Mouse (Mus musculus) MEL (cell line): ENCODE measurements around the gene Arcn1. TPM values are rescaled to one million over a fixed set of nuclear protein-coding genes. Genes with fewer than 3 reads are reported as not detected.

ENCODE experiments used
- DNase-seq: peaks from one replicate; pipeline ENCODE4 v3.0.0; 2011; ENCODE audit warnings: low read depth, low spot score
- H3K27ac ChIP-seq: 2 replicates; pipeline ENCODE4 v1.5.1; 2012; ENCODE audit warnings: low read depth, mild to moderate bottlenecking, control low read depth, low read length, moderate library complexity; ENCODE audit not compliant: control insufficient read depth
- H3K27me3 ChIP-seq, 2 experiments: fragments of 150-350 bp in 1 of 2; sonication (generic) in 1 of 2; 2 replicates each; pipeline ENCODE4 v1.6.1; 2012; ENCODE audit warnings: low read length in 2 of 2, mild to moderate bottlenecking in 2 of 2, improper control_type of control experiment in 1 of 2, moderate library complexity in 1 of 2; ENCODE audit not compliant: insufficient read depth in 2 of 2, control insufficient read depth in 1 of 2
- H3K36me3 ChIP-seq, 2 experiments: 2 replicates each; pipeline ENCODE4 v1.6.1; 2012 to 2014; ENCODE audit warnings: low read length in 2 of 2, improper control_type of control experiment in 1 of 2, inconsistent platforms in 1 of 2, mild to moderate bottlenecking in 1 of 2; ENCODE audit not compliant: insufficient read depth in 2 of 2, control insufficient read depth in 1 of 2
- H3K4me1 ChIP-seq, 2 experiments: fragments of 150-350 bp in 1 of 2; sonication (generic) in 1 of 2; 2 replicates each; pipeline ENCODE4 v1.6.1; 2012; ENCODE audit warnings: low read length in 2 of 2, improper control_type of control experiment in 1 of 2, mild to moderate bottlenecking in 1 of 2; ENCODE audit not compliant: insufficient read depth in 2 of 2, control insufficient read depth in 1 of 2
- H3K4me3 ChIP-seq, 2 experiments: fragments of 150-350 bp in 1 of 2; sonication (generic) in 1 of 2; 2 replicates each; pipeline ENCODE4 v1.5.1; 2012; ENCODE audit warnings: low read depth in 2 of 2, low read length in 2 of 2, mild to moderate bottlenecking in 2 of 2, moderate library complexity in 2 of 2, control low read depth in 1 of 2, improper control_type of control experiment in 1 of 2; ENCODE audit not compliant: control insufficient read depth in 1 of 2, insufficient read depth in 1 of 2
- H3K79me2 ChIP-seq: 2 replicates; pipeline ENCODE4 v1.6.1; 2012; ENCODE audit warnings: mild to moderate bottlenecking, low read length, moderate library complexity; ENCODE audit not compliant: control insufficient read depth, poor library complexity, insufficient read depth
- H3K9ac ChIP-seq: 2 replicates; pipeline ENCODE4 v1.6.1; 2012; ENCODE audit warnings: low read depth, mild to moderate bottlenecking, control low read depth, low read length, moderate library complexity; ENCODE audit not compliant: control insufficient read depth, poor library complexity, severe bottlenecking
- H3K9me3 ChIP-seq: fragments of 150-350 bp; sonication (generic); replicated peaks from 2 replicates; pipeline ENCODE4 v1.6.1; 2012; ENCODE audit warnings: mild to moderate bottlenecking, low read length, improper control_type of control experiment, moderate library complexity; ENCODE audit not compliant: insufficient read depth
- BHLHE40 ChIP-seq: IDR thresholded peaks from 2 replicates; pipeline ENCODE4 v1.6.1; 2012; ENCODE audit warnings: low read depth, mild to moderate bottlenecking, inconsistent platforms, low read length, improper control_type of control experiment, borderline replicate concordance
- CHD1 ChIP-seq: IDR thresholded peaks from 2 replicates; pipeline ENCODE4 v1.6.1; 2012; ENCODE audit warnings: low read depth, mild to moderate bottlenecking, inconsistent platforms, low read length, improper control_type of control experiment
- ELF1 ChIP-seq: IDR thresholded peaks from 2 replicates; pipeline ENCODE4 v1.6.1; 2014; ENCODE audit warnings: low read depth, mild to moderate bottlenecking, inconsistent platforms, low read length, improper control_type of control experiment, moderate library complexity
- HCFC1 ChIP-seq: IDR thresholded peaks from 2 replicates; pipeline ENCODE4 v1.6.1; 2012; ENCODE audit warnings: low read depth, mild to moderate bottlenecking, inconsistent platforms, low read length, improper control_type of control experiment, moderate library complexity
- MAFK ChIP-seq: IDR thresholded peaks from 2 replicates; pipeline ENCODE4 v1.6.1; 2011; ENCODE audit warnings: low read depth, mild to moderate bottlenecking, low read length, improper control_type of control experiment, borderline replicate concordance
- MAX ChIP-seq: IDR thresholded peaks from 2 replicates; pipeline ENCODE4 v1.6.1; 2011; ENCODE audit warnings: low read length, improper control_type of control experiment
- MAZ ChIP-seq: IDR thresholded peaks from 2 replicates; pipeline ENCODE4 v1.6.1; 2012; ENCODE audit warnings: low read depth, mild to moderate bottlenecking, inconsistent platforms, low read length, improper control_type of control experiment
- MEF2A ChIP-seq: IDR thresholded peaks from 2 replicates; pipeline ENCODE4 v1.6.1; 2014; ENCODE audit warnings: low read depth, mild to moderate bottlenecking, inconsistent platforms, low read length, improper control_type of control experiment; ENCODE audit not compliant: poor library complexity, insufficient replicate concordance, severe bottlenecking; ENCODE audit errors: extremely low read depth
- MXI1 ChIP-seq: IDR thresholded peaks from 2 replicates; pipeline ENCODE4 v1.6.1; 2011; ENCODE audit warnings: mild to moderate bottlenecking, low read depth, low read length, improper control_type of control experiment
- MYB ChIP-seq: IDR thresholded peaks from 2 replicates; pipeline ENCODE4 v1.6.1; 2011; ENCODE audit warnings: mild to moderate bottlenecking, low read depth, low read length, improper control_type of control experiment
- NELFE ChIP-seq: IDR thresholded peaks from 2 replicates; pipeline ENCODE4 v1.6.1; 2011; ENCODE audit warnings: low read depth, low read length, improper control_type of control experiment
- NRF1 ChIP-seq: IDR thresholded peaks from 2 replicates; pipeline ENCODE4 v1.6.1; 2014; ENCODE audit warnings: low read depth, mild to moderate bottlenecking, inconsistent platforms, low read length, improper control_type of control experiment, moderate library complexity; ENCODE audit not compliant: poor library complexity, insufficient read depth, severe bottlenecking
- POLR2AphosphoS2 ChIP-seq: IDR thresholded peaks from 2 replicates; pipeline ENCODE4 v1.6.1; 2011; ENCODE audit warnings: low read length, improper control_type of control experiment
- POLR2AphosphoS5 ChIP-seq: IDR thresholded peaks from 2 replicates; pipeline ENCODE4 v1.6.1; 2012; ENCODE audit warnings: low read depth, borderline replicate concordance, mild to moderate bottlenecking, inconsistent platforms, low read length, moderate library complexity, mixed read lengths
- RAD21 ChIP-seq: IDR thresholded peaks from 2 replicates; pipeline ENCODE4 v1.6.1; 2011; ENCODE audit warnings: mild to moderate bottlenecking, low read depth, low read length, improper control_type of control experiment
- RCOR1 ChIP-seq: IDR thresholded peaks from 2 replicates; pipeline ENCODE4 v1.6.1; 2012; ENCODE audit warnings: low read depth, mild to moderate bottlenecking, inconsistent platforms, low read length, improper control_type of control experiment
- SMC3 ChIP-seq: IDR thresholded peaks from 2 replicates; pipeline ENCODE4 v1.6.1; 2011; ENCODE audit warnings: low read depth, low read length, improper control_type of control experiment
- TAL1 ChIP-seq: IDR thresholded peaks from 2 replicates; pipeline ENCODE4 v1.6.1; 2012; ENCODE audit warnings: mild to moderate bottlenecking, inconsistent platforms, low read length, moderate library complexity, mixed read lengths
- TBP ChIP-seq: IDR thresholded peaks from 2 replicates; pipeline ENCODE4 v1.8.0; 2011; ENCODE audit warnings: low read depth, low read length, improper control_type of control experiment
- UBTF ChIP-seq: IDR thresholded peaks from 2 replicates; pipeline ENCODE4 v1.6.1; 2012; ENCODE audit warnings: low read depth, mild to moderate bottlenecking, inconsistent platforms, low read length, improper control_type of control experiment, moderate library complexity, borderline replicate concordance; ENCODE audit not compliant: insufficient read depth
- USF1 ChIP-seq: IDR thresholded peaks from 2 replicates; pipeline ENCODE4 v1.6.1; 2014; ENCODE audit warnings: low read depth, mild to moderate bottlenecking, inconsistent platforms, low read length, improper control_type of control experiment, moderate library complexity
- USF2 ChIP-seq, 2 experiments: IDR thresholded peaks; 2 replicates each; pipeline ENCODE4 v1.6.1; 2011 to 2012; ENCODE audit warnings: improper control_type of control experiment in 2 of 2, low read length in 2 of 2, borderline replicate concordance in 1 of 2, inconsistent platforms in 1 of 2, low read depth in 1 of 2, mild to moderate bottlenecking in 1 of 2; ENCODE audit not compliant: insufficient read depth in 1 of 2
- ZC3H11A ChIP-seq: IDR thresholded peaks from 2 replicates; pipeline ENCODE4 v1.6.1; 2012; ENCODE audit warnings: low read depth, mild to moderate bottlenecking, inconsistent platforms, low read length, improper control_type of control experiment
- ZMIZ1 ChIP-seq: IDR thresholded peaks from 2 replicates; pipeline ENCODE4 v1.6.1; 2012; ENCODE audit warnings: low read depth, mild to moderate bottlenecking, inconsistent platforms, low read length, improper control_type of control experiment, moderate library complexity
- ZNF384 ChIP-seq: IDR thresholded peaks from 2 replicates; pipeline ENCODE4 v1.6.1; 2012; ENCODE audit warnings: low read depth, mild to moderate bottlenecking, inconsistent platforms, low read length, improper control_type of control experiment
- polyA plus RNA-seq, 2 experiments: library from polyadenylated mRNA; stranded (reverse) in 1 of 2; unstranded in 1 of 2; fragments of >175 nt in 1 of 2; fragments of >200 nt in 1 of 2; gene quantifications; 2 replicates each; pipeline versions ENCODE4 v1.2.1 to v1.2.4; 2012; ENCODE audit warnings: low replicate concordance in 2 of 2, low read depth in 1 of 2; ENCODE audit not compliant: insufficient read length in 2 of 2, insufficient read depth in 1 of 2, missing spikeins in 1 of 2
- total RNA-seq: library from RNA; depleted of rRNA; stranded (reverse); fragments of 300-350 nt; gene quantifications from 2 replicates; pipeline ENCODE4 v1.2.3, GENCODE M21; 2012

The Arcn1 gene
- total and polyA plus RNA-seq, 3 experiments: 118 to 273 (median 145) TPM

- TF ChIP-seq POLR2AphosphoS5 (no peak), NRF1 (no peak), RCOR1 (peak; percentile 70), RAD21 (no peak), ZC3H11A (no peak), ZNF384 (peak; percentile 56; the same call in 1 of the 2 replicates), MYB (no peak), UBTF (no peak)
These were observed 35.5 kb downstream of the Arcn1 start (continued) for GRCm38 (mm10) chr9:44732130-44732549.

DNA sequence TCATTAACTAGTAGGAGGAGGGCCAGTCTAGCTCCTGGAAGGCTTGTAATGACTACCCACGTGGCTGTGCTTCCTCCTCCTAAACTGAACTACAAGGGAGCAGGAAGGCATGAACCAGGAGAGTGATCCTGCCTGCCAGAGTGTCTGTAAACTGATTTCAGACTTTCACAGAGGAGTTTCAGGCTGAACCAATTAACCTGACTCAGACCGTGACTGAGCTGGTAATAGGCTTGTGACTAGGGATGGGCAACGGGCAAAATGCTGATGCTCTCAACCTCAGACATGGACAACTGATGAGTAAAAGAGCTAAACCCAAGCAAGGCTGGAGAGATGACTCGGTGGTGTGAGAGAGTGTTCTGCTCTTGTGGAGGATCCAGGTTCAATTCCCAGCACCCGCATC, 40.2 kb downstream of the Arcn1 start:
- Histone ChIP-seq H3K9ac (no peak overlapping the region), H3K79me2 (no peaks in the 10 kb centered on the region), H3K36me3 (peaks cover 0 to 9% of the 10 kb centered on the region in 2 experiments; a peak in 2 of 4 replicates), H3K4me3 (no peak overlapping the region), H3K9me3 (no peaks in the 10 kb centered on the region), H3K27me3 (no peaks in the 10 kb centered on the region; a peak in 1 of 4 replicates), H3K27ac (no peak overlapping the region), H3K4me1 (peaks cover 6% of the 10 kb centered on the region in 2 experiments)
- no peak for DNase-seq
- TF ChIP-seq MAZ (no peak), CHD1 (no peak), TBP (no peak), BHLHE40 (no peak), TAL1 (no peak), MEF2A (no peak), MXI1 (no peak), ZMIZ1 (no peak), POLR2AphosphoS2 (no peak), NELFE (no peak), USF2 (IDR thresholded peaks at IDR 0.05; ENCODE audit: borderline replicate concordance in 1 of 2, insufficient read depth in 1 of 2, low read depth in 1 of 2, low read length in 2 of 2) (no peak), USF1 (no peak), MAFK (no peak), POLR2AphosphoS5 (no peak), HCFC1 (no peak), ELF1 (no peak), SMC3 (no peak), MAX (no peak)
